In genomic region chr4:78417153-78417552, GRCm38 (mm10) we compare ENCODE assay signal across 22 mouse cellular contexts.
"Had no signal": no experiment of that assay in that cellular context is flagged by ENCODE, and none has a peak within 500 bp of the region (broad histone marks: within the 10 kb centered on the region; RNA-seq: fewer than 3 reads in every experiment).

No protein-coding gene starts in this region.

- H3K4me1 ChIP-seq: limb, embryonic 12.5 days; limb, embryonic 15.5 days; midbrain, embryonic 13.5 days; neural tube, embryonic 12.5 days had no signal

- H3K9me3 ChIP-seq: limb, embryonic 12.5 days; limb, embryonic 15.5 days; midbrain, embryonic 13.5 days; neural tube, embryonic 12.5 days had no signal

- H3K9ac ChIP-seq: limb, embryonic 12.5 days; limb, embryonic 15.5 days; liver, embryonic 14.5 days; liver, postnatal 0 days; lung, embryonic 14.5 days; midbrain, embryonic 13.5 days; neural tube, embryonic 12.5 days had no signal

- DNase-seq: kidney, adult 9 months; kidney, postnatal 36 days; left cerebral cortex, postnatal 4 days; liver, postnatal 0 days; right cerebral cortex, adult 18-20 months; right cerebral cortex, postnatal 14 days; right cerebral cortex, postnatal 4 days; thymus, adult 2 months; thymus, postnatal 14 days; thymus, postnatal 4 days had no signal

- H3K36me3 ChIP-seq: limb, embryonic 12.5 days; limb, embryonic 15.5 days; midbrain, embryonic 13.5 days; neural tube, embryonic 12.5 days had no signal

- H3K4me2 ChIP-seq: limb, embryonic 12.5 days; limb, embryonic 15.5 days; liver, embryonic 11.5 days; lung, embryonic 14.5 days; midbrain, embryonic 13.5 days; neural tube, embryonic 12.5 days had no signal

- H3K27me3 ChIP-seq: limb, embryonic 12.5 days; limb, embryonic 15.5 days; midbrain, embryonic 13.5 days; neural tube, embryonic 12.5 days had no signal

- ATAC-seq: intestine, postnatal 0 days; liver, postnatal 0 days; lung, postnatal 0 days; midbrain, embryonic 13.5 days; midbrain, embryonic 16.5 days had no signal

- H3K27ac ChIP-seq: limb, embryonic 12.5 days; limb, embryonic 15.5 days; liver, embryonic 14.5 days; macrophage; midbrain, embryonic 13.5 days; neural tube, embryonic 12.5 days; stomach, postnatal 0 days had no signal

- H3K4me3 ChIP-seq: limb, embryonic 12.5 days; limb, embryonic 15.5 days; midbrain, embryonic 13.5 days; neural tube, embryonic 12.5 days had no signal
